Mouse (Mus musculus) kidney, adult 2 months (tissue): Measurements from ENCODE around the gene 4930402H24Rik. TPM values are rescaled to one million over a fixed set of nuclear protein-coding genes. Genes with fewer than 3 reads are reported as not detected.

Experiments
- DNase-seq: peaks from one replicate; pipeline ENCODE4 v3.0.0; 2021
- H3K27ac ChIP-seq: fragments of 200-500 bp; 2 replicates; pipeline ENCODE4 v1.5.1; 2012; ENCODE audit warnings: low read depth, low read length, control low read depth, inconsistent platforms; ENCODE audit not compliant: insufficient read depth
- H3K27me3 ChIP-seq: fragments of 200-500 bp; replicated peaks from 2 replicates; pipeline ENCODE4 v1.6.1; 2012; ENCODE audit warnings: mild to moderate bottlenecking, moderate library complexity, low read length, inconsistent platforms; ENCODE audit not compliant: control insufficient read depth, insufficient read depth
- H3K36me3 ChIP-seq: fragments of 200-500 bp; 2 replicates; pipeline ENCODE4 v1.6.1; 2012; ENCODE audit warnings: mild to moderate bottlenecking, moderate library complexity, low read length, inconsistent platforms; ENCODE audit not compliant: control insufficient read depth, insufficient read depth
- H3K4me1 ChIP-seq: fragments of 200-500 bp; 2 replicates; pipeline ENCODE4 v1.6.1; 2011; ENCODE audit warnings: low read length; ENCODE audit not compliant: control insufficient read depth, insufficient read depth
- H3K4me3 ChIP-seq: fragments of 200-500 bp; 2 replicates; pipeline ENCODE4 v1.5.1; 2011; ENCODE audit warnings: mild to moderate bottlenecking, low read depth, low read length, control low read depth; ENCODE audit not compliant: insufficient read depth
- CTCF ChIP-seq: fragments of 200-500 bp; conservative IDR thresholded peaks from 2 replicates; pipeline ENCODE4 v1.5.1; 2011; ENCODE audit warnings: low read depth, mild to moderate bottlenecking, control low read depth, low read length, moderate library complexity, mixed read lengths; ENCODE audit not compliant: insufficient read depth, insufficient read length
- POLR2A ChIP-seq: fragments of 200-500 bp; IDR thresholded peaks from one replicate; pipeline ENCODE4 v1.6.1; 2011; ENCODE audit warnings: low read depth, low read length, control low read depth
- WGBS: fragments of 180-500 bp; shearing (Covaris S2); methylation state at CpG from one replicate; pipeline ENCODE4 v1.1.7; 2018; 5-methylcytosine and 5-hydroxymethylcytosine counted together
- polyA plus RNA-seq: library from polyadenylated mRNA; depleted of rRNA; stranded (reverse); fragments of >200 nt; gene quantifications from 2 replicates; pipeline ENCODE4 v1.2.3, GENCODE M21; 2012

The 4930402H24Rik gene
- polyA plus RNA-seq, 1 experiment: 70.2 TPM

GRCm38 (mm10) chr2:130898783-130899182 is 7.4 kb downstream of the 4930402H24Rik start:
- H3K27me3 ChIP-seq: no peaks in the 10 kb centered on the region
- TF ChIP-seq CTCF: no peak
- TF ChIP-seq POLR2A: no peak
- peaks cover 21% of the 10 kb centered on the region; the same call in 1 of the 2 replicates for H3K4me1 ChIP-seq
- peak; percentile 31 for DNase-seq
- no peaks in the 10 kb centered on the region; the same call in 1 of the 2 replicates for H3K36me3 ChIP-seq
- no peak overlapping the region for H3K27ac ChIP-seq
- WGBS: 78% methylated on average over 2 of the region's 2 CpGs
- H3K4me3 ChIP-seq: no peak overlapping the region

- Histone ChIP-seq H3K36me3 (no peaks in the 10 kb centered on the region), H3K27me3 (no peaks in the 10 kb centered on the region), H3K27ac (peak overlapping the region; percentile 11; the same call in 1 of the 2 replicates), H3K4me3 (no peak overlapping the region), H3K4me1 (peaks cover 21% of the 10 kb centered on the region; the same call in 1 of the 2 replicates)
- WGBS: 54% methylated on average over 2 of the region's 2 CpGs
- DNase-seq: peak; percentile 79
- TF ChIP-seq POLR2A (no peak), CTCF (no peak)
These were observed 8.3 kb downstream of the 4930402H24Rik start for GRCm38 (mm10) chr2:130897856-130898255.

DNA sequence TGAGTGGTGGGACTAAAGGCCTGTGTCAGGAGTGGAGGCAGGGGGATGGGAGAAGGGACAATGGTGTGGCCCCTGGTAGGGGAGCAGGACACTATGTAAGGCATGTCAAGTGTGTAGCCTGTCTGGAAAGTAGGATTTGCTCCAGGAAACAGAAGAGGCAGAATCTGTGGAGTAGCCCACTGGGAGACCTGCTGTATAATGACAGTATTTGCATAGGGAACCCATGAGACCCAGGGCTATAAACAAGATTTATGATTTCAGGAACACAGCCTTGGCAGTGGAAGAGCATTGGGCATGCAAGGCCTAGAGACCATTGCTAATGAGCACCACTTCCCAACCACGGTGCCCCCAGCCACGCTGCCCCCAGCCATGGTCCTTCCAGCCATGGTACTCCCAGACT is 9.3 kb downstream of the 4930402H24Rik start:
- Histone ChIP-seq H3K36me3 (no peaks in the 10 kb centered on the region), H3K4me1 (peaks cover 21% of the 10 kb centered on the region; the same call in 1 of the 2 replicates), H3K4me3 (no peak overlapping the region), H3K27ac (no peak overlapping the region), H3K27me3 (no peaks in the 10 kb centered on the region)
- no peak for DNase-seq
- TF ChIP-seq POLR2A (no peak), CTCF (no peak)
- WGBS: 46% methylated on average over 2 of the region's 2 CpGs

DNA sequence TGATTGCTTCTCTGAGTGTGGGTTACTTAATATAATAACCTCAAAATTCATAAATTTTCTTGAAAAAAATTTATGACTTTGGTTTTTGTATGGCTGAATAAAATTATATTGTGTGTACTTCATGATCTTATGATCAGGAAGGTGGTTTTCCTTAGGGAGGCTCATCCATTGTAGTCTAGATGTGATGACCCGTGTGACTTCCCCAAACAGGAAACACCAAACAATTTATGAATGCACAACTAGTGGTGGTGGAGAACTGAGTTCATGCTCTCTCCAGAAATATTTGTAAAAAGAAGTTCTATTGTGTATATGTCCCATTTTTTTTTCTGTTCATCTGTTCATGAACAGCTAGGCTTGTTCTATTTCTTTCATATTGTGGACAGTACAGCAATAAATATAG is 18.8 kb downstream of the 4930402H24Rik start:
- DNase-seq: peak; percentile 54
- Histone ChIP-seq H3K36me3 (no peaks in the 10 kb centered on the region), H3K4me1 (no peaks in the 10 kb centered on the region), H3K4me3 (no peak overlapping the region), H3K27me3 (no peaks in the 10 kb centered on the region), H3K27ac (no peak overlapping the region)
- 71% methylated on average over 1 of the region's 1 CpGs for WGBS
- TF ChIP-seq POLR2A: no peak
- no peak for TF ChIP-seq CTCF

DNA sequence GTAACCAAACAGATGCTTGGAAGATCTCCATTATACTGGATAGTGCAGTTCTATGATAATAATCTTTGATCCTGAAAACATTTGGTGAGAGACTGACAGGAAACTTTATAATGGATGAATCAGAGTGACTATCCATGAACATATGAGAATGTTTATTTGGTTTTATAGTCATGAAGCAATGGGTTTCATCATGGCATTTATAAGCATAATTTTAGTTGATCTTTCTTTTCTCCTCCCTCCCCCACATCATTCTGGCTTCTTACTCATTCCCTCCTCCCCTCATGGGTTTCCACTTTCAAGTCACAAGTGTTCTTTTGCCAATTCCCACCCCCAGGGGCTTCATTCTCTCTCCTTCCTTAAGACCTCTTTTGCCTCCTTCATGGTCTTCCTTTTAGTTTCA is 19.2 kb downstream of the 4930402H24Rik start:
- Histone ChIP-seq H3K27me3 (no peaks in the 10 kb centered on the region), H3K4me1 (no peaks in the 10 kb centered on the region), H3K27ac (peak overlapping the region; percentile 68; the same call in 1 of the 2 replicates), H3K36me3 (no peaks in the 10 kb centered on the region), H3K4me3 (no peak overlapping the region)
- no peak for TF ChIP-seq POLR2A
- TF ChIP-seq CTCF: no peak
- no peak for DNase-seq

GRCm38 (mm10) chr2:130877376-130877775 is 28.8 kb downstream of the 4930402H24Rik start:
- Histone ChIP-seq H3K27me3 (no peaks in the 10 kb centered on the region), H3K4me3 (no peak overlapping the region), H3K36me3 (no peaks in the 10 kb centered on the region; the same call in 1 of the 2 replicates), H3K4me1 (0 out of 2 replicates have a peak, but pooled peaks cover 3% of the 10 kb centered on the region), H3K27ac (no peak overlapping the region)
- TF ChIP-seq CTCF: no peak
- no peak for TF ChIP-seq POLR2A
- DNase-seq: no peak
- WGBS: 74% methylated on average over 3 of the region's 3 CpGs

GRCm38 (mm10) chr2:130870916-130871315 is 35.3 kb downstream of the 4930402H24Rik start:
- Histone ChIP-seq H3K27ac (no peak overlapping the region), H3K36me3 (no peaks in the 10 kb centered on the region), H3K4me1 (no peaks in the 10 kb centered on the region), H3K27me3 (no peaks in the 10 kb centered on the region), H3K4me3 (no peak overlapping the region)
- no peak for TF ChIP-seq POLR2A
- no peak for TF ChIP-seq CTCF
- 89% methylated on average over 5 of the region's 5 CpGs for WGBS
- no peak for DNase-seq
